Mouse (Mus musculus): ENCODE results near the gene Nhsl1.
A peak's percentile ranks its signal among the peaks of the same experiment; 100 is the strongest.
"Not testable (repeated sequence)": the region's sequence is repeated elsewhere in the genome, so short reads cannot be mapped to it uniquely, and the experiment has no call there.

Nhsl1 gene

GRCm38 (mm10) chr10:18536889-18537288 is 218.1 kb downstream of the Nhsl1 start:
- DNase-seq (ENCODE audit: low spot score), result no peak

- DNase-seq (ENCODE audit: low spot score), result no peak
Measured at GRCm38 (mm10) chr10:18545309-18545708, 226.5 kb downstream of the Nhsl1 start.

GRCm38 (mm10) chr10:18545813-18546235 is 227.0 kb downstream of the Nhsl1 start, which contains the start of gene Hebp2:
TSS of gene Hebp2 (minus strand) at chr10:18546076.
- peak; percentile 71 for DNase-seq (ENCODE audit: low spot score)

DNA sequence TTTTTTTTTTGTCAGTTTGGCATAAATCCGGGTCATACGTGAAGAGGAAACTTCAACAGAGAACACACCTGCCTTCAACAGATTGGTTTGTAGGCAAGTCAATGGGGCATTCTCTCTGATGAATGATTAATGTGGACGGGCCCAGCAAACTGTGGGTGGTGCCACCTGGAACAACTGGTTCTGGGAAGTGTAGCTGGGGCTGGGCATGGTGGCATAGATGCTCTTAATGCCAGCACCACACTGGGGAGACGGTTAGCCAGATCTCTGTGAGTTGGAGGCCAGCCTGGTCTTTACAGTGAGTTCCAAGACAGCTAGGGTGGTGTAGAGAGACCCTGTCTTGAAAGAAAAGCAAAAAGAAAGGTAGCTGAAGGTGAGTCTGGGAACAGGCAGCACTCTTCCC is 228.6 kb downstream of the Nhsl1 start:
- DNase-seq (ENCODE audit: low spot score), result no peak

- DNase-seq (ENCODE audit: low spot score), result no peak
Measured at GRCm38 (mm10) chr10:18549321-18550216, 230.8 kb downstream of the Nhsl1 start.

DNA sequence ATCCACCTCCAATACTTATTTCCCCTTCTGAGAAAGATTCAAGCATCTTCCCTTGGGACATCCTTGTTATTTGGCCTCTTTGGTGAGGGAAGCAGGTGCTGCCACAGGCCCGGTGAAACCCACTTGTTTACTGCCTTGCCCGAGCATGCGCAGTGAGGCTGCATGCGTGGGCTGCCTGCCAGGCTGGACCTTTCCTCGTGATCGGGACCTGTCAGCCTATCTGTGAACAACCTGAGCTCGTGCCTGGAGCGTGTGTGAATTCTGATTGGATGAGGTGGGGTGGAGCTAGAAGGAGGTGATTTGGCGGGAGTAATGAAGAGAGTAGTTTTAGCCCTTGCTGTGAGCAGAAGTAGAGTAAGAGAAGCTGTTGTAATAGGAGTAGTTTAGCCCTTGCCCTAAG is 240.3 kb downstream of the Nhsl1 start:
- not testable (repeated sequence) for DNase-seq (ENCODE audit: low spot score)

DNA sequence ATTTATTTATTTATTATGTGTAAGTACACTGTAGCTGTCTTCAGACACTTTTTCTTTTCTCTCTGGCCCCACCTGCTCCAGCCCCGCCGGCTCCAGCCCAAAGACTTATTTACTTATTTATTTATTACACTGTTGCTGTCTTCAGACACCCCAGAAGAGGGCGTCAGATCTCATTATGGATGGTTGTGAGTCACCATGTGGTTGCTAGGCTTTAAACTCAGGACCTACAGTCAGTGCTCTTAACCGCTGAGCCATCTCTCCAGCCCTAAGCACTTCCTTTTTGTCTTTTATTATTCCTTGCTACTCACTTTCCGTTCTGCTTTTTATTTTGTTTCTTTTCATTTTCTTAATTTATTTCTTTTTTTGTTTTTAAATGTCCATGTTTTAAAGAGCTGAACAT is 242.7 kb downstream of the Nhsl1 start:
- no peak for DNase-seq (ENCODE audit: low spot score)

- peak; percentile 45 for DNase-seq (ENCODE audit: low spot score)
Measured at GRCm38 (mm10) chr10:18562940-18563339, 244.2 kb downstream of the Nhsl1 start.

GRCm38 (mm10) chr10:18572581-18572980 is 253.8 kb downstream of the Nhsl1 start:
- DNase-seq (ENCODE audit: low spot score), result no peak

Measured in urinary bladder, postnatal 25 days (tissue).